Mouse (Mus musculus) brain, embryonic 18.5 days (tissue): Measurements from ENCODE around the gene Gm17349.
"Not testable (repeated sequence)": the region's sequence is repeated elsewhere in the genome, so short reads cannot be mapped to it uniquely, and the experiment has no call there.

Source experiments
- DNase-seq: peaks from one replicate; pipeline ENCODE4 v3.0.0-alpha.2; 2012; ENCODE audit warnings: low read depth, low spot score

Gm17349 gene

DNA sequence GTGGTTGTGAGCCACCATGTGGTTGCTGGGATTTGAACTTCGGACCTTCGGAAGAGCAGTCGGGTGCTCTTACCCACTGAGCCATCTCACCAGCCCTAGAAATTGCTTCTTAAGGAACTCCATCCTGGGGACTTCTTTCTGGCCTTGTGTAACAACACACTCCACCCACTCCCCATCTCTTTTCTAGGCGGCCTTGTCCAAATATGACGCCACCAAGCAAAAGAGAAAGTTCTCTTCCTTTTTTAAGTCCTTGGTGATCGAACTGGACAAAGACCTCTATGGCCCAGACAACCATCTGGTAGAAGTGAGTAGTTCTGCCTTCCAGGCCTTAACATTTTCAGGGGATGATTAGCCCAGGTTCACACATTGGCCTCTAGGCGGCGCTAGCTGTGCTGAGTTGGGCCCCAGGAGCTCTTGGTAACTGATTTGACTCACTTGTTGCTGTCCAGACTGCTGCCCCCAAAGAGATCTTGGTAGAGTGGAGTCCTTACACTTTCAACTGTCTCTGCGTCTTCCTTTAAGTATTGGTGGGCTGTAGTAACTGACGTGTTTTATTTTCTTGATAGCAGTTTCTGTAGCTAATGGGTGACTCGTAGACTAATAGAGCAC, at the start of gene Gm17349:
Gm17349 (minus strand) TSS at position 51 of the 609 bp plus-strand sequence.
- no peak for DNase-seq

DNA sequence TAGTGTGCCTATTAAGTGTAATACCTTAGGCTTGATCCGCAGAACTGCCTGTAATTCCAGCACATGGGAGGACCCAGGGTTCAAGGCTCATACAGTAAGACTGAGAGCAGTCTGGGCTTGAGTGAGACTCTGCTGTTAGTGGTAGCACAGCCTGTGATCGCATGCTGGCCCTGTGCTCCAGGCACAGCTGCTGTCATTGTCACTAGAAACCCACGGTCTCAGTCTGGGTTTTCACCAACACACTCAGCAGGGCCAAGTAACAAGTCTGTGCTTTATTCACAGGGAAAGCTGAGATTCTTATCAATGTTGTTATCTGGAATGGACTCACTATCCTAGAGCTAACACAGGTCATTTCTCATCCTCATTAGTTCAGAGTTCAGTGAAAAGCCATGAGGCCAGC, 48.9 kb upstream of the Gm17349 start:
- no peak for DNase-seq

DNA sequence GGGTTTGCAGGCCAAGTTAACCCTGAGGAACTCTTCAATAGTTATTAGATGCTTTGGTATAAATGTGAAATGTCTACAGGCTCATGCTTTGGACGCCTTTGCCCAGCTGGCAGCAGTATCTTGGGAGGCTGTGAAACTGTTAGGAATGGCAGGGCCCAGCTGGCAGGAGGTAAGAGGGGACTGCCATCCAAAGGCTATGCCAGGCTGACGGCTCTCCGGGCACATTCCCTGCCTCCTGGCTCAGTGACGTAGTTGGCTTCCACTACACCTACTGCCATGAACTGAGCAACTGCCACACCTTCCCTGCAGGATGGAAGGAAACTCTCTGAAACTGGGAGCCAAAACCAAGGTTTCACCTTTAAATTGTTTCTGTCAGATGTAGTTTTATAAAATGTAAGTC, 34.9 kb upstream of the Gm17349 start:
- no peak for DNase-seq

DNA sequence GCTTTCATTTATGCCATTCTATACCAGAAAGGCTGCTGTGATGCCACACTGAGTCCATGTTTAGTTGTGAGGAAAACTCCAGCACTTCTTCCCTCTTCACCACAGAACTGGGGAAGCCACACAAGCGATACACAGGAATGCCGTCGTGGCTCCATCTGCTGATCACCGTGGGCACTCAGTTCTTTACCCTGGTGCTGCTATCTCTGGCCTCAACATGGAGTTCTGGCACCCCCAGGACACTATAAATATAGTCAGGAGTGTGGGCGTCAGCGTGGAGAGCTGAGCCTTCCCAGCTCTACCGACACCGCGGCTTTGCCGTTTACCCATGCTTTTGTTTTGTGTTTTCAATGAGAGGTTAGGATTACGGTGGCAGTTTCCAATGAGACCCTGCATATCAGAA, 31.4 kb upstream of the Gm17349 start:
- DNase-seq = no peak

DNA sequence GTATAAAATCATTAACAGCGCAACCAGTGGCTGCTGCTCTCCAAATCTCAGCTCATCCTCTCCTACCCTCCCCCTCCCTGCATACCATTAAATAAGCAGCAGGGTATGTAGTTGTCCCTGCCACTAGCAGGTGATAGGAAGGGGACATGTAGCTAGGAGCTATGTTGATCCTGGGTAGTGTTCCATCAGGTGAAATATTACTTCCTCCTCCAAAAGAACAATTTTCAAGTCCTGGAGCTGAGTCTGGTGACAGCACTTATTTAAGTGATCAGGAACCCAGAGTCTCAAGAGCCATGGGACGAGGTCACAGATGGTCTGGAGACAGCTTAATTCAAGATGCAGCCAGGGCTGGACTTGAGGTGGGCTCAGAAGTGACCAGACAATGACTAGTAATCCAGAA, 30.3 kb upstream of the Gm17349 start:
- no peak for DNase-seq

DNA sequence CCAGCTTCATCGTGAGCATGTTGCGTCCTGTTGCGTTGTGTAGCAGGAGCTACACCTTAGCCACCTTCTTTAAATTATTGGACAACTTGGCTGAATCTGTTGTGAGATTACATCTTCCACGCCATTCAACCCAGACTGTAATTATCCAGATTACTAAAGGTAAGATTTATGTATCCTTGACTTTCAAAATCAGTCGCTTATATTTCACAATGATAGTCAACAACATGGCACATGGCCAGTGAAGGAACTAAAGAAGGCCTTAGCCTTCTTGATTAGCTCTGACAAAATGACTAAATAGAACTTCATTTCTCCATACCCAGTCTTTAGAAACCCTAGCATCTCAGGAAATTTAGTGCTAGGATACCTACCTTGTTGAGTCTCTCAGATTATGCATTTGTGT, 27.9 kb upstream of the Gm17349 start:
- DNase-seq = no peak

DNA sequence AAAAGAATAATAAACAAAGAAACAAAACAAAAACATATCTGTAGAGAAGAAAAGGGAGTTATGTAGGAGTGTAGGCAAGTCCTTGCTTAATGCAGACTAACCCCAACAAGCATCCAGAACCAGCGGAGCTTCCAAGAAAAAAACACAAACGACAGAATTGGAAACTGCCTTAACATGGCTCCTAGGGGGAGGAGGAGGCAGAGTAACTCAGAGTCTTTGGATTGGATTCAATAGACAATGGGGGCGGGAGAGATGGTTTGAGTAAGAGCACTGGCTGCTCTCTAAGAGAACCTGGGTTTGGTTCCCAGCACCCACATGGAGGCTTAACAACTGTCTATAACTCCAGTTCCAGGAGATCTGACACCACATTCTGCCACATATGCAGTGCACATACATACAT, 26.4 kb upstream of the Gm17349 start:
- no peak for DNase-seq

DNA sequence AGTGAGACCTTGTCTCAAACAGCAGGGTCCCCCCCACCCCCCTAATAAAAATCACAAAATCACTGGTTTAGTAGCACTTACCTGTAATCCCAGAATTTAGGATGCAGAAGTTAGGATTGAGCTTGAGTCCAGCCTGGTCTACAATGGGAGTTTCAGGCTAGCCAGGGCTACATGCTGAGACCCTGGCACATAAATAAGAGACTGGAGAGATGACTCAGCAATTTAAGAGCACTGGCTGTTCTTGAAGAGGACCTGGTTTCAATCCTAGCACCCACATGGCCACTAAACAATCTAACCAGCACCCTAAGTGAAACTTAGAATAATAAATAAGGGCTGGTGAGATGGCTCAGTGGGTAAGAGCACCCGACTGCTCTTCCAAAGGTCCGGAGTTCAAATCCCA, 25.9 kb upstream of the Gm17349 start:
- no peak for DNase-seq

DNA sequence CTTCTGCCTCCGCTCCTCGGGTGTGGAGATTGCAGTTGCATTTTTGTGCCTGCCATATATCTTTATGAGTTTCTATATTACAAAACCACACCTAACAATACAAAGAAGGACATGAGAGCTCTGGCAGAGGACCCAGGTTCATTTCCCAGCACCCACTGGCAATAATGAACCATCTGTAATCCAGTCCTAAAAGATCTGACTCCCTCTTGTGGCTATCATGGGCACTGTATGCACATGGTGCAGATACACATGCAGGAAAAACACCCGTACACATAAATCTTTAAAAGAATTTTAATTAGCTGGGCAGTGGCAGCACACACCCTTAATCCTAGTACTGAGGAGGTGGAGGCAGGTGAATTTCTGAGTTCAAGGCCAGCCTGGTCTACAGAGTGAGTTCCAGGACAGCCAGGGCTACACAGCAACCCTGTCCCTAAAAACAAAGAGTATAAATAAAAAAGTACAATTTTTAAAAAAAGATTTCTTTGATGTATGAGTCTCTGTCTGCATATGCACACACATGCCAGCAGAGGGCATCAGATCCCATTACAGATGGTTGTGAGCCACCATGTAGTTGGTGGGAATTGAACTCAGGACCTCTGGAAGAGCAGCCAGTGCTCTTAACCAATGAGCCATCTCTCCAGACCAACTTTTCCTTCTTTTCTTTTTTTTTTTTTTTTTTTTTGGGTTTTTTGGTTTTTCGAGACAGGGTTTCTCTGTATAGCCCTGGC, 23.9 kb upstream of the Gm17349 start:
- no peak for DNase-seq

DNA sequence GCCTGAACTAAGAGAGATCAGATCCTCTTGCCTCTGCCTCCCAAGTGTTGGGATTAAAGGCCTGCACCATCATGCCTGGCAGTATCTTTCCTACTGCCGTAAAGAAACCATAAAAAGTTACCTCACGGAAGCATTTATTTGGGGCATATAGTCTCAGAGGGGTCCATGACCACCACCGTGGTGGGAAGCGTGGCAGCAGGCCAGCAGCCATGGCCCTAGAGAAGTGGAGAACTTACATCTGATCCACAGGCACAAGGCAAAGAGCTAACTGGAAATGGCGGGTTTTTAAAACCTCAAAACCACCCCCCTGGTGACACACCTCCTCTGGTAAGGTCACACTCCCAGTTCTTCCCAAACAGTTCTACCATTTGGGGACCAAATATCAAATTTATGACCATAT, 22.9 kb upstream of the Gm17349 start:
- no peak for DNase-seq

DNA sequence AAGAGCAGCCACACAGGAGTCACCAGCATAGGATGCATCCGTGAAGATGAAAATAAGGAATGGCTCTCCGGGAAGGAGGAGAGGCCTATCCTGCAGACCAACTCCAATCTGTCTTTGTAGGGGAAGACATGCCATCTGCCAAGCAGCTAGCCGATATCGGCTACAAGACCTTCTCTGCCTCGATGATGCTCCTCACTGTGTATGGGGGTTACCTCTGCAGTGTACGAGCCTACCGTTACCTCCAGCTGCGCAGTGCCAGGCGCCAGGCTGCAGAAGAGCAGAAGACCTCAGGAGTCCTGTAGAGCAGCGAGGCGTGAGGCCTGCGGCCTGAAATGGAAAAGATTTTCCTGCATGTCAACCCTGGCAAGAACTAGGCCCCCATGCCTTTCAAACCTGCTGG, 22.2 kb upstream of the Gm17349 start:
- DNase-seq = no peak

DNA sequence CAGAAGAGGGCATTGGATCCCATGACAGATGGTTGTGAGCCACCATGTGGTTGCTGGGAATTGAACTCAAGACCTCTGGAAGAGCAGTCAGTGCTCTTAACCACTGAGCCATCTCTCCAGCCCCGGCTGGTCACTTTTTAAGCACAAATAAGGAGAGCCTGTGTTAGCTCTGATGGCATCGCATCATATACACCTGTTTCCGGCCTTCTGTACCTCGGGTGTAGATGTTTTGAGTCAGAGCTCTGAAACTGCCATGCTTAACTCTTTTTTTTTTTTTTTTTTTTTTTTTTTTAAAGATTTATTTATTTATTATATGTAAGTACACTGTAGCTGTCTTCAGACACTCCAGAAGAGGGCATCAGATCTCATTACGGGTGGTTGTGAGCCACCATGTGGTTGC, 21.7 kb upstream of the Gm17349 start:
- not testable (repeated sequence) for DNase-seq

DNA sequence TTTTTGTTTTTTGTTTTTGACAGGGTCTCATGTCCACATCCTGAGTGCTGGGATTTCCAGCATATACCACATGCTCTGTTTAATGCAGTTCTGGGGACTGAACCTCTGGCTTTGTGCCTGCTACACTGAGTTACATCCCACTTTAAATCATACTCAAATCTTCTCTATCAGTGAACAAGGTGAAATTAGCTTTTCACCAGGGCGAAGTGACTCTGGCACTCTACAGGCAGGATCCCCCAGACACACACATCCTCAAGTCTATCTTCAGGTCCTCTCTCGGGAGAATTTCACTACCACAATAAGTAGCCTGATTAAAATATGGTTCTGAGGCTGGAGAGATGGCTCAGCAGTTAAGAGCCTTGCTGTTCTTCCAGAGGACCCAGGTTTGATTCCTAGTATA, 21.3 kb upstream of the Gm17349 start:
- DNase-seq = no peak

DNA sequence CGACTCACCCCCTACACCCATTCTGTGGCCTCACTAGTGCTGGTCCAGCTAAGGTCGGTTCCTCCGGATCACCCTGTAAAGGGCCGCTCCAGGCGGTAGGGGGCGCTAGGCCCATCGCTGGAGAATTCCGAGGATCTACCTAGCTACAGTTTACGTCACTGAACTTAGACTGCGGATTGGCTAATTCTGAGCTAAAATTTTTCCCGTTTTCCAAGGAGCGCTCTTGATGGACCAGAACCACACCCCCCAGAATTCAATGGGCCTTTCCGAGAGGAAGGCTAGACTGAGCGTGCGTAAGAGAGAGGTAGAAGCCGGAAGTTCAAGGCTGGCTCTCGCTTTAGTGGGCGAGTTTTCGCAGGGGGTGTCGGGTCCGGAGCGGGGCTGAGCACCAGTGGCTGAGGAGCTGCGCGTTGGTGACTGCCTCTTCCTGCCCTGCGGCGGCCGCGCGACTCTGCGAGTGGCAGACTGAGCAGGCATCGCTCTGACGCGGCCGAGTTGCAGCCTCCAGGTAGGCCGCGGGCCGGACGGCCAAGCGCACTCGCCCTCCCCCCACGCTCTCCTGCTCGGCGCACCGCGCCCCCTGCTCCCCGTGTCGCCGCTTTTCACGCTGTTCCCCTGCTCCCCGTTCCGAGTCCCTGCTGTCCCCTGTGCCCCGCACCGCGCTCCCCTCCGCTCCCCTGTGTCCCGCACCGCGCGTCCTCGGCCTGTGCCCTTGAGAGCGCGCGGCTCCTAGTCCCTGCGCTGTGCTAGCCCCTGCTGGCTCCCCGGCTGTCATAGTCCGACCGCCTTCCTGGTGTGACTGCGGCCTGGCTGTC, 20.3 kb upstream of the Gm17349 start, which contains the start of gene Cox14:
Cox14 (plus strand) TSS at position 278 of the 815 bp plus-strand sequence.
- peak; percentile 99 for DNase-seq

DNA sequence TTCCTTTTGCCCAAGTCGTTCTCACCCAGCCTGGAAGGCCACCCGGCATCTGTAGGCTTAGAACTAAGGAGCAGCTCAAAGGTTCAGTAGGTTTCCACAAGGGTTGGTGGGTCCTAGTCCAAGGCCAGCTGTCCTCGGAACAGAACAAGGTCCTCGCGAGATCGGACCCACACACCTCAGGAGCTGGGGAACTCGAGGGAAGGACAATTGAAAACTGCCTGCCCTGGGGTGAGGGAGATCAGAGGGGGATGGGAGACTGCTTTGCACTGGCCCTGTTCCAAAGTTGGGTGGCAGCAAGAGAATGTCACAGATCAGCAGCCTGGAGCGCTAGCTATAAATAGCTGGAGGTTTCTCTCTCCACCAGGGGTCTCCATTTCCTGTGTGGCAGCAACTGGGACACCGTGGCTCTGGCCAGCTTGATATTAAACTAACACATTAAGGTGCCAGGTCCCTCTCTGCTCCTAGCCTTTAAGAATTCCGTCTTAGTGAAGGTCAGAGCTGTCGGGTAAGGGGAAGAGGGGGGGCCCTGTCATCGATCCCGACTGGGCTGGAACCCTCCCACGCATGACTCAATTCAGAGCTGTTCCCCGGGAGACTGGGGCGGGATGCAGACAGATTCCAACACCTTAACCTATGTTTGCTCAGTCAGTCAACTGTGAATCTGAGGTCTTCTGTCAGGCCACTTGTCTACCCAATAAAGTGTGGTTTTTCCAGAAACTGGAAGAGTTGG, 19.2 kb upstream of the Gm17349 start:
- no peak for DNase-seq

DNA sequence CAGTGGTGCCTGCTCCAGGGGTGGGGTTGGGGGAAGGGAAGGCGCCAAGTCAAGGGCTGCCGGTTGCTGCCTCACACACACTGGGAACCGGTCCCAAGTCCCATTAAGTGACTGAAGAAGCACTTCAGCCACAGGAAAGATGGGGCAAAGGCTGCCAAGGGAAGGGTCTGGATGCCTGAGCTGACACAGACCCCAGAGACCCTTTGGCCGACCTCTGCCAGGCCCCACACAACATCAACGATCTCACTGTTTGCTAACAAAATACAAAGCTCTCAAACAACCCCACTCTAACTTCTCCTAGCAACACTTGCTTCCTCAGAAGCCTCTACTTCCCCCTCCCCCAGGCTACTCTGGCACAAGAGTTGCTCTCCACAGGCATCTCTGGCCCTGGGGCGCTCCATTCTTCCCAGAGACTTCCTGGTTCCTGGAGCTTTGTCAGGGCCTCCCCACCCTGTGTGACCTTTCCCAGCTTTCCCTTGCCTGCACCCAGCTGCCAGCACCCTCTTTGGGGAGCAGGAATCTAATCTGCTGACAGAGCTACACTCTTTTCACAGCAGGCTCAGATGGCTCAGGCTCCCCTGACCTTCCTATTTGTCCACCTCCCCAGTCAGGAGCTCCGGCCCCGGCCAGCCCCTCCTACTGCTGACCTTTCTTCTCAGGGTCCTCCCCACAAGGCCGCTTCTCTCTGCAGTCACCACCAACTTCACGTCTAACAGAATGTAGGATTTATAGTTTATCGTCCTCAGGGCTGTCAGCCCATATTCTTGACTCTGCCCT, 18.4 kb upstream of the Gm17349 start:
- no peak for DNase-seq

DNA sequence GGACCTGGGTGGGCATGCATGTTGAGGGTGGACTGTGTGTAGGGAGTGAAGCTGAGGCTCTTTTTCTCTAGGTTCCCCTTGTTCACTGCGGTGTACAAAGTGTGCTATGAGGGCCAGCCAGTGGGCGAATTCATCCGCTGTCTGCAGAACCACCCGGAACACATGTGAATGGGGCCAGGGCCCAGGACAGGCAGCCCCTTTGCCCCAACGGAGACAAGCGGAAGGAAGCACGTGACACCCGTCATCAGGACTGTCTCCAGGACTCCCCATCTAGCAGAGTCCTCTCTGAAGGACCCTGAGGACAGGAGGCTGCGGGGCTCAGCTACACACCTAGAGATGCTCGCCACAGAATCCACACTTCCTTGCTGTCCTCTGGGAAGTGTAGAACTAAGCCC, 17.8 kb upstream of the Gm17349 start:
- no peak for DNase-seq

DNA sequence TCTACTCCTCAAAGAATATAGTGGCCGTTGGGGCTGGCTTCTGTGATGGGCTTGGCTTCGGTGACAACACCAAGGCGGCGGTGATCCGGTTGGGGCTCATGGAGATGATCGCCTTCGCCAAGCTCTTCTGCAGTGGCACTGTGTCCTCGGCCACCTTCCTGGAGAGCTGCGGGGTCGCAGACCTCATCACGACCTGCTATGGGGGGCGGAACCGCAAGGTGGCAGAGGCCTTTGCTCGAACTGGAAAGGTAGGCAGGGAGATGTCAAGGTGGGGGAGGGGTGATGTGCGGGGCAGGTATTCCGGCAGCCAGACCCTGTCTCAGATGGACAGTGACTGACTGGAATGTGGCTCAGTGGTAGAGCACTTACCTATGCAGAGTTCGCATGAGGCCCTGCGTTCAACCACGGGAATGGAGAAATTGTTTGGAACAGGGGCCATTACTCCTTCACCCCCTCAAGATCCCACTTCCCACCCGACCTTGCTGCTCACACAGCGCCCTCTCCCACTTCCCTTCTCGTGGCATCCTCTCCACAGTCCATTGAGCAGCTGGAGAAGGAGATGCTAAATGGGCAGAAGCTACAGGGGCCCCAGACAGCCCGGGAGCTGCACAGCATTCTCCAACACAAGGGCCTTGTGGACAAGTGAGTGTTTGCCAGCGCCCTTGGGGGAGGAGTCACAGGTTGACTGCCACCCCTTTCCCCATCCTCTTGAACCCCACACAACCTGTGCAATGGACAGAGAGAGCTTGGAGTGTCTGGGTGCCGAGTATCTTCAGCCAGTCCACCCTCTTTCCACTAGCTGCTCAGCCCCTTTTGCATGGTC, 16.8 kb upstream of the Gm17349 start:
- no peak for DNase-seq

DNA sequence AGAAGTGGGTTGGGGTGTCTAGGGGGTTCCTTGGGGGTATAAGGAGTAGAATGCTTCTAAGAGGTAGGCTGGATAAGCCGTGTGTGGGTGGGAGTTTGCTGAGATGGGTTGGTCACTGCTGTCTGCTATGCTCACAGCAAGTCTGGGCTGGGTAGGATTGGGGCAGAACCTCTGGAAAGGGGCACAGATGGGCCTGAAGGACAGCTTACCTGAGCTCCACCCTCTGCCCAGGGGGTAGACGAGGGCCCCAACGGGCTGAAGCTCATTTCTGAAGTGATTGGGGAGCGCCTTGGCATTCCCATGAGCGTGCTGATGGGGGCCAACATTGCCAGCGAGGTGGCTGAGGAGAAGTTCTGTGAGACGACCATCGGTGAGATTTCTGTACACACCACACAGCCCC, 14.6 kb upstream of the Gm17349 start:
- DNase-seq = no peak

DNA sequence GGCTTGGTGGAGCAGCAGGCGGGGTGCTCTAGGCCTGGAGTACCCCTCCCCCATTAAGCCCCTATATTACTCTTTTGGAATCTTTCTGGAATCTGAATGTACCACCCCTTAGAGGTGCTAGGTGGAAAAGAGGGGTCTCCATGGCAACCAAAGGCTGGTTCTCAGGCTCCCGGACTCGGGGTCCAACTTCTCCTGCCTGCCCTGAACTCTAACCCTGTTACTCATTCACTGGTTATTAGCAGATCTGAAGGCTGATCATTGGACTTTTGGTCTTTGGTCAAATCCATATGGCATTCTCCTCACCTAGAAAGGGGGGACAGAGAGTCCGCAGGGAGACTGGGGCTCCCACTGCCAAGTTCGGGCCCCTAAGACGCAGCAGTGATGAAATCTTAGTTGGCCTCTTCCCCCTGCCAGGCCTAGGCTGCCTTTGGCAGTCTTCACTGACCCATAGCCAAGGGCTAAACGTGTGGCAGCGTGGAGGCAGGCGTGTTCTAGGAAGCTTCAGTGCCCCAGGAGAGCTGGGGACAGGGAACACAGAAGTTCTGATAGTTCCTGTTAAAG, 13.3 kb upstream of the Gm17349 start:
- DNase-seq = no peak
